Mouse (Mus musculus) layer of hippocampus, postnatal 10 days (tissue): ENCODE data around the gene Plekhm1. TPM values are rescaled to one million over a fixed set of nuclear protein-coding genes. Genes with fewer than 3 reads are reported as not detected.
A peak's percentile ranks its signal among the peaks of the same experiment; 100 is the strongest.

ENCODE experiments used
- DNase-seq, 2 experiments: peaks; one replicate each; pipeline ENCODE4 v3.0.0; 2021; ENCODE audit warnings: low spot score in 2 of 2
- total RNA-seq, 2 experiments: library from RNA; stranded (reverse); gene quantifications; 2 replicates each; pipeline ENCODE4 v1.2.3; 2021

The Plekhm1 gene
- total RNA-seq, 2 experiments from 2014 or later: 15.0 TPM

DNA sequence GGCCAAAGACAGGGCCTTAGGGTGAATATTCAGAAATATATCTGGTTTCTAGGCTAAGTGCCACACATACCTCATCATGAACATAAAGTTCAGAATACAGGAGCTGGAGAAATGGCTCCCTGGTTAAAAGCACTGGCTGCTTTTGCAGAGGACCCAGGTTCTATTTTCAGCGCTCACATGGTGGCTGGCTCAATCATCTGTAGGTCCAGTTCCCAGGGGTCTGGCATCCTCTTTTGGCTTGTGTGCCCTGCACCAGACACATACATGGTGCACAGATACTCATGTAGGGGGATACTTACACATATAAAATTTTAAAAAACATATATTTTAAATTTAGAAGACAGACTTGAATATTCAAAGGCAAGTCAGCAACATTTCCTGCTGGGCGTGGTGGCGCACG lies 16.3 kb downstream of the Plekhm1 start:
- DNase-seq: no peak

DNA sequence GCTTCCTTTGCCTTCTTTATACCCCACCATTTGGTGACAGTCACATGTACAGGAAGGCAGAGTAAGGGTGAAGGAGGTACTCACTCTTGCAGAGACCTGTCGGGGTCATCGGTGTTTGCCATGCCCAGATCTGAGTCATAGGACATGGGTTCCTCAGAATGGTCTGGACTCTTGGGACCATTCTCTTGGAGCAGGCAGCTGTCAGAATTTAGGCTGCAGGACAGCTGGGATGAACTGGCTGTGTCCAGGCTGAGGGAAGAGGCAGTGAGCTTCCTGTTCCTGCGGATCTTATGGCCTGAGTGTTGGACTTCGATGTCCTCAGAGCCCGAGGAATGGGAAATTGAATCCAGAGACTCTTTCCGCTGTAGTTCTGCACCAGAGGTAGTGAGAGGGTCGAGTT lies 17.9 kb downstream of the Plekhm1 start:
- no peak for DNase-seq

DNA sequence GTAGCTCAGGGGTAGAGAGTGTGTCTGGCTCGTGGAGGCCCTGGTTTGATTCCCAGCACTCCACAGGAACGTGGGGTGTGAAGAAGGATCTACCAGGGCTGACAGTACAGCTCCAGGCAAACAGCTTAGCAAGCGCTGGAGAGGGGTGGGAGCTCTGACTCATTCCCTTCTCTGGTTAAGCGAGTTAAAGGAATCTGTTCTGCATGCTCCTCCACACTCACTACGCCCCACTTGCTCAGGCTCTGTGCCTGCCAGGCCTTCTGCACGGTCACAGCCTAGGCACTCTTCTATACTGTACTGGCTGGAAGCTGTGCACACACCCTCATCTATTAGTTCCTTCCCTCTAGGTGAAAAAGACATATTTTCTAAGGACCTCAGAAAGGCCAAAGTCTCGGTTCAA lies 18.5 kb downstream of the Plekhm1 start:
- DNase-seq: no peak

DNA sequence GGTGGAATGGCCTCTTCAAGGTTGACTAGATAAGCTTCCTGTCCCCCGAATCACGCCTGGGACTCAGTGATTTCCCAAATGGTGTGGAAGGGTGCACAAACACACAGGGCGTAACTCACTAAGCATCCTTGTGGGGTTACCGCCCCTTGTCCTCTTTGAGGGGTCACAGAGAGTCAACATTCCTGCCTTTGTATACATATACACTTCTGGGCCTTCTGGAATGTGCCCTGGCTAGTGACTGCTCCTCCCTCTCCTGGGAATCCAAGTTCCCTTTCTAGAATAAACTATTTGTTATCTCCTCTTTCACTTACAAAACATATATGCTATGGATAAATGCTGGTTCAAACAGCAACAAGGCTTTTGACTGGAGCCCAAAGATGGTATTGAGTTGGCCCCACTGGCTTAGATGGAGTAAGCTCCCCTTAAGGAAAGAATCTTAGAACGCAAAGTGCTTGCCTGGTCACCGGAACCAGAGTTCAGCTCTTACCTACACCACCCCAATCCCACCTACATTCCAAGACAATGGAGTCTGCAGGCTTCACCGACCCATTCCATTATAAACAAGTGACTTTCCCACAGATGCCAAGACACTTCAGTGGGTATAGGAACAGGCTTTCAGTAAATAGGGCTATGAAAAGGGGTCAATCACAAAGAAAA lies 24.5 kb downstream of the Plekhm1 start:
- DNase-seq: no peak

DNA sequence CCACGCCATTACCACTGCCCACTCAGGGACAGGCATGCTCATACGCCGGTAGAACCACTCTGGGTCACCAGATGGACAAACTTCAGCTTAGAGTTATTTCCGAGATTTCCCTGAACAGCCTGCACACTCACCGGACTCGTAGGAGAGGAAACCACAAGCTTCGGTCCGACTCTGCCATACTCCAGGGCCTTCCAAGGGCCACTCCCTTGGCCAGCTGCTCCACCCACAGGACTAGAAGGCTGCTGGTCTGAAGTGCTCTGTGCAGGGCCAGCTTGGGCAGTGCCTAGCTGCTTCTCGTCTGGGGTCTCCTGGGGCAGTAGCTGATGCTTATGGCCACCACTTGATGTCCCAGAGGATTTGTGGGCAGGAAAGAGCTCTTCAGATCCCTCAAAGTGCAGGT lies 25.7 kb downstream of the Plekhm1 start:
- DNase-seq: no peak

DNA sequence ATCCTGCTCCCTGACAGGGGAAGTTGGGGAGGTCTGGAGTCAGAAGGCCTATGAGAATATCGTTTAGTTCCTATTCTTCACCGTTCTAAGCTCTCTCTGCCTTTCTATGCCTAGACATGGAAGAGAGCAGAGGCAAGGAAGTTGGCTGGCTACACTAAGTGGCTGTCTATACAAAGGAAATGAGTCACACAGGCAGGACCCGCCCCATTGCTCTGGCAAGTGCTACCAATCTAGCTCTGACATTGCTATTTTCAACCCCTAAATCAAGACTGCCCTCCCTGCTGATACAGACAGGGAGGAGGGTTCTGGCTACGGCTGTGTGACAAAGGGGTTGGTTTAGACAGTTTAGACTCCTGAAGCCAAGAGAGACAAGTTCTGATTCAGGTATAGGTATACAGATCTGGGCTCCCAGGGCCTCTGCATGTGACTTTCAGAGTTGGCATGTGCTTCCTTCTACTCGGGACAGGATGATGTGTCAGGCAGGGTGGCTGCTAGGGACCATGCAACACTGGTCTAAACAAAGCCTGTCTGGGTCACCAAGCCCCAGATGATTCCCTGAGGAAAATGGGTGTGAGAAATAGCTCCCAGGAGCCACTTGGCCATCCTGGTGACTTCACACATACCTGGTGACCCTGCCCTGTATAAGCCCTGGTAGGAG lies 30.4 kb downstream of the Plekhm1 start:
- no peak for DNase-seq

DNA sequence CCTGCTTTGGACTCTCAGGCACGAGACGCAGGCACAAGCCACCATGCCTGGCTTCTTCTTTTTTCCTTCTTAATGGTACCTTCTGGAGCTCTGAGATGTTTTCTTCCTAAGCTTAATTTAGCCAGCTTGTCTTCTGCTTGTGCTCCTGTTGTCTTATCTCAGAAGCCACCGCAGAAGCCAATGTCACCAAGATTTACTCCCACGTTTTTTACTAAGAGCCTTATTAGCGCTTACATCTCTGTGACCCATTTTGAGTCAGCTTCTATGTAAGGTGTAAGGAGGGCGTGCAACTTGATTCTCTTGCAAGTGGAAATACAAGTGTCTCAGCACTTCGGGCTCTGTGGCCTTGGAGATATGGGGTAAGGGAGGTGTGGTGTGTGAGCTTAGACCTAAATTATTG lies 31.0 kb downstream of the Plekhm1 start:
- DNase-seq: no peak

DNA sequence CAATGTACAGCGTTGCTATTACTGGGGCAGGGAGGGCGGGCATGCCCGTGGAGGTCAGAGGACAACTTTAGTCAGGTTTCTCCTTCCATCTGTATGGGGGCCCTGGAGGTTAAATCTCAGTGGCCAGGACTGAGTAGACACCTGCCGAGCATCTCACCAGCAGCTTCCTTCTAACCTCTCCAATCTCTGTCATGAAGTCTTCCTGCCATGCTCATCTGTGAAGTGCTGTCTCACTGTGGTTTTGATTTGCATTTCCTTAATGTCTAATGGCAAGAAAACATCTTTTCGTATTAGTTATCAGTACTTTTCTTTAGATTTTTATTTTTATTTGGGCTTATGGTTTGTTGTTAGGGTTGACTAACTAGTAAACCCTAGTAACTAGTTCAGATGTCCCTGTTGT lies 32.0 kb downstream of the Plekhm1 start:
- no peak for DNase-seq

DNA sequence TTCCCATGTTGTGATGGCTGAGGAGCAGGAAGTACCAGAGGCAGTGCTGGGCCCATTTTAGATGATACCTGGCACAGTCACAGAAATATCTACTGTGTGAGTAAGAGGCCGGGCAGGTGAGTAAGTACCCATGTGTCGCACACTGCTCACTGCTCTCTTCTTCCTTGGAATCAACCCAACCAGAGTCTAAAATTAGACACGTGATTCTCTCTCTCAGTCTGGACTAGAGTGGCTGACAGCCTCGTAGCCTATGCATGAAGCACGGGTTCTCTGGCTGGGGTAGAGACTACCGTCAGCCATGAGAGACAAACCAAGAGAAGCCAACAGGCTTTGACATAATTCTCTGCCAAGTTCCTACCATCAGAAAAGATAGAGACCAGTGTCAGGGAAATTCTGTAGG lies 34.1 kb downstream of the Plekhm1 start:
- DNase-seq: no peak

DNA sequence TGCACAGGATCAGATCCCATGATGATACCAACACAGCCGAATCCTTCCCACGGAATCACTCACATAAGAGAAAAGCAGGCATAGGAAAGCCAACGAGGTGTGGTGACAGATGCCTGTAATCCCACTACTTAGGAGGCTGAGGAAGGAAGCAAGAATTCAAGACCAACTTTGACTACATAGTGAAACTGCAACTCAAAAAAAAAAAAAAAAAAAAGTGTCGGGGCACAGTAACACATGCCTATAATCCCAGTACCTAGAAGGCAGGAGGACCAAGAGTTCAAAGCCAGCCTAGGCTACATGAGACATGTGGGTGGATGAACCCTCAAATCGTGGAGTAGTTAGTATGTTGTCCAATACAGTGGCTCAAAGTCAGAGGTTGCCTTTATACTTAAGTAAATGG lies 36.7 kb downstream of the Plekhm1 start:
- DNase-seq: no peak

DNA sequence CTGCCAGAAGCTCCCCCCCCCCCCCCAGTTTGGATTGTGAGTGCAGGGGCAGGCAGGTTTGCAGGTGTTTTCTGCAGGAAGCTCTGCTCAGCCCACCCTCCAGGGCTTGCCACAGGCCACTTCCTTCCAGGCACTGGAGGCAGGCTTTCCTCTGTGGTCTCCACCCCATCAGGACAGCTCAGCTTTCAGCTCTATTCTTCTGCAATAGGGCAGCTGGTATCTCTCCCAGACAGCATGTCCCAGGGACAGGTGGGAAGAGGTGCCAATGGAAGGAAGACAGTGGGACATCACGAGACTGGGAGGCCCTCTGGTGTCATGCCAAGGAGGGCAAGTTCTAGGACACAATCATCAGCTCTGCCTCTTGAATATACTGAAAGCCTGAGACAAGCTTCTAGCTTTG lies 37.2 kb downstream of the Plekhm1 start:
- DNase-seq: no peak

DNA sequence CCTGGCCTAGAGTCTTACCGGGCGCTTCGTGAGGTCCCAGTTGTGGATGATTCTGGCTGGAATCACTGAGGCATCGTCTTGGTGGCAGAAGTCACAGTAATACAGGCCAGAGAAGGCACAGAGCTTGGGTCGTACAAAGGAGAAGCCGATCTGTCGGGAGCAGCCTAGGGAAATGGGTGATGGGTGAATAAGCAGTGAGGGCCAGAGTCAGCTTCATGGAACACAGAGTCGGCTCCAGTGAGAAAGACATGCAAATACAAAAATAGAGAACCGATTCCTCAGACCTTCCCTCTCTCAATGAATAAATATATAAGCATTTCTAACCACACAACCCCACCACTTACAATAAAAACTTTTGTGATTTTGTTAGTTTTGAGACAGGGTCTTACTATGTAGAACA lies 38.6 kb downstream of the Plekhm1 start:
- no peak for DNase-seq

DNA sequence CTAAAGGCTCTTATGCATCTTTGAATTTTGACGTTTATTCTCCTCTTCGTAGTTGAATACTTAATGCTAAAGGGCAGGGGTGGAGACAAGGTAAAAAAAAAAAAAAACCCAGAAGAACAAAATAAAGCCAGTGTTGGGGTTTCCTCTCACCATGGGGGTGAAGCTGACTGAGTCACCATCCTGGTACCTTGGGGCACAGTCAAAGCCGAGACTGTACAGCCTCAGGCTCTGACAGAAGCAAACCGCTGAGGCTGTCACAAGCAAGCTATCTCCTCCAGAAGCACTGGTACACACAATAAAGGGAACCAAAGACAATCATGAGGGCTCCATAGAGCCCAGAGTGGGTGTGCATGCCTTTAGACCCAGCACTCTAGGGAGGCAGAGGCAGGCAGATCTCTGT lies 39.9 kb downstream of the Plekhm1 start:
- no peak for DNase-seq

DNA sequence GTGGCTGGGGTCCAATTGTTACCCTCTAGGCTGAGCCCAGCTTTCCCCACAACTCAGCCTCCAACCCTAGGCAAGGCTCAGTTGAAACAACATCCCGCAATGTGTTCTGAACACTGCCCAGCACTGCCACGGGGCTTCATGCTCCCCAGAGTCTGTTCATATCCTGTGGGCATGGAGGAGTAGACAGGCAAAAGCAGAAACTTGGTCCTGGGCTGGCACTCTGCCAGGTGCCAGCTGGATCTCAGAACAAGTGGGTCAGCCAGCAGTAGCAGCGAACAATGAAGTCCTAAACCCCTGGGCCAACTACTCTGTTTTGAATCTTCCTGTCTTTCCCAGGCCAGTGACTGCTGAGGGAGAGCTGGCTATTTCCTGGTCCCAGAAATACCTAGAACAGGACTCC lies 40.4 kb downstream of the Plekhm1 start:
- DNase-seq: peak; percentile 49 to 58

DNA sequence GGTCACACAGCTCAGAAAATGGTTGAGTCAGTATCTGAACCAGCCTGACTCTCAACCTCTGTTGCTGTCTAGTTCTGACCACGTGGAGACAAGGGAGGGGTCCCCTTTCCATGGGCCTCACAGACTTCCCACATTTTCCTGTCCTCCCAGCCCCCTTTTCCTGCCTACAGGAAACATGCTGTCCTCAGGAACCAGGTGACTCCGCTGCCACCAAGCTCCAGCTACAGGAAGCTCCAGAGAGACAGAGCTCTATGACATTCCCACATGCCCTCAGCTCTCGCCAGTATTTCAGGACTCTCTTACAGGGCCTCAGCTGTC lies 41.3 kb downstream of the Plekhm1 start:
- DNase-seq: no peak

DNA sequence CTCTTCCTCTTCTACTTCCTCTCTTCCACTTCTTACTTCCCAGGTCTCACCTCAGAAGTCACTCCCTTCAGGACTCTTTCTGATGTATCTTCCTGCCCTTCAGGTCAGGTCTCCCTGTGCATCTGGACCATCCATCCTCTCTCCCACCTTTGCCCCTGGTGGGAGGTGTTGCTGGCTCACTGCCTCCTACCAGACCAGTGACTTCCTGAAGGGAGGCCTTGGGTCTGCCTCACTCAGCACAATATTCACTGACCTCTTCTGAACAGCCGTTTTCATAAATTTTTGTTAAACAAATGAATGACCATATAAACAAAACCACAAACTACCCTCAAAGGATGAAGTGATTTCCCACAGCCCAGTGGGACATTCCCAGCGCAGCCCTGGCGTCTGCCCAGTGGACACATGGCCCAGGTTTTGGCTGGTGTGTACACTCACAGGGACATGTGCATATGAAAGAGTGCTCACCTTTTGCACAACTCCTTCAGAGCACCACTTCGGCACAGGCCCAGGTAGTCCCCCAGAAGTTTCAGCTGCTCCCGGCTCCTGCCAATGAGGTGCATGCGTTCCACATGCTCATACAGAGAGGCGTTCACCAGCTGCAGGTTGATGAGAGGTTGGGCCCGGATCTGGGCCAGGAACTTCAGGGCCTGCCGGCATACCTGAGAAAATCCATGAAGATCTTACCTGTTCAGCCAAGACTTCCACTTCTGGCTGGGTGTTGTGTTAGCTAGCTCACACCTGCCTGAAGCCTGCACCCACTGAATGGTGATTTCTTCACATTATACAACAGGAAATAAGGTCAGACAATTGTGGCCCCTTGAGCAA lies 41.9 kb downstream of the Plekhm1 start:
- DNase-seq: no peak

DNA sequence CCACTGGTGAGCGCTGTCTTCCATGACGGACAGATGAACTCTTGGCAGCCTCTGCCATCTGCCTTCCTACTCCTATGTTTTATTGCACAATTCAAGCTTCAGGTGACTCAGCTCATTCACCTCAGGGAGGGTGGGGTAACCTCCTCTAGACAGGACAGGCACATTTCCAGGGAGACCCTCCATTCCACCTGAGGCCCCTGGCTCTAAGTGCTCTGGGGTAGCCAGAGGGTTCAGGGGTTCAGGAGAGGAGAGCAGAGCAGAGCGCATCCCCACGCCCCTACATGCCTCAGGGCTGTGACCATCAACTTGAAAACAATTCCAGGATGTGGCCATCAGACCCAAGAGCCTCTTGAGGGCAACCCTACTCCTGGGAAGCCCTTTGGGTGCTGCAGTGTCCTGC lies 47.0 kb downstream of the Plekhm1 start:
- no peak for DNase-seq

DNA sequence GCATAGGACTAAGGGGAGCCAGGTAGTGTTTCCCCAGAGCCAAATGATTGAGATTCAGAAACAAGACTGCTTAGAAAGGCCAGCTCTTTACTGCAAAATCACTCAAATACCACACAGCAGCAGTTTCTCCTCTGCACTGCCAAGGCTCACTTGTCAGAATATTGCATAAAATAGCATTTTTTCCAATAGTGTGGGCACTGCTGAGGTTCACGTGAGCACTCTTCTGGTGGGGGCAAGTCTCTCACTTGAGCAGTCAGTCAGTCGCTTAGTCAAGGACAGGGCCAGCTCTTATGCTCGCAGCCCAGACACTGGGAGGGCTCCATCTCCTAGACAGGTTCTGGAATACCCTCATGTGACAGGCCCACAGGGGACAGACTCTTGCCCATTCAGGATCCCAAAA lies 47.5 kb downstream of the Plekhm1 start:
- no peak for DNase-seq

DNA sequence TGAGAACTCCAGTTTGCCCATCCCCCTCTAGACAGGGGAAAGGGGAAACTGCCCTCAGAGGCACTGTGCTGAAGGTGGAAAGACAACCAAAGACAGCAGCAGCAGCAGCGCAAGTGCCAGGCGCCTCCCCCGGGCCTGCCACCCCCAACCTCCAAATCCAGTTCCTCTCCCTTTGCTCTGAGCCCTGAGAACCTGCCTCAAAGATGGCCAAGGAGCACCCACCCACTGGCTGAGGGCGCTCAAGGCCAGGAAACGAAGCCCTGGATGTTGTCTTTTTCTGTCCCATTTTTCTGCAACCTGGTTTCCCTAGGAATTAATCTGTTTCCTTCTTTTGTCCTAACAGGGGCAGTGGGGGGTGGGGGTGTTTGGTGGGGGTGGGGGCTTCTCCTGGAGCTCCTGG lies 48.2 kb downstream of the Plekhm1 start:
- DNase-seq: no peak

DNA sequence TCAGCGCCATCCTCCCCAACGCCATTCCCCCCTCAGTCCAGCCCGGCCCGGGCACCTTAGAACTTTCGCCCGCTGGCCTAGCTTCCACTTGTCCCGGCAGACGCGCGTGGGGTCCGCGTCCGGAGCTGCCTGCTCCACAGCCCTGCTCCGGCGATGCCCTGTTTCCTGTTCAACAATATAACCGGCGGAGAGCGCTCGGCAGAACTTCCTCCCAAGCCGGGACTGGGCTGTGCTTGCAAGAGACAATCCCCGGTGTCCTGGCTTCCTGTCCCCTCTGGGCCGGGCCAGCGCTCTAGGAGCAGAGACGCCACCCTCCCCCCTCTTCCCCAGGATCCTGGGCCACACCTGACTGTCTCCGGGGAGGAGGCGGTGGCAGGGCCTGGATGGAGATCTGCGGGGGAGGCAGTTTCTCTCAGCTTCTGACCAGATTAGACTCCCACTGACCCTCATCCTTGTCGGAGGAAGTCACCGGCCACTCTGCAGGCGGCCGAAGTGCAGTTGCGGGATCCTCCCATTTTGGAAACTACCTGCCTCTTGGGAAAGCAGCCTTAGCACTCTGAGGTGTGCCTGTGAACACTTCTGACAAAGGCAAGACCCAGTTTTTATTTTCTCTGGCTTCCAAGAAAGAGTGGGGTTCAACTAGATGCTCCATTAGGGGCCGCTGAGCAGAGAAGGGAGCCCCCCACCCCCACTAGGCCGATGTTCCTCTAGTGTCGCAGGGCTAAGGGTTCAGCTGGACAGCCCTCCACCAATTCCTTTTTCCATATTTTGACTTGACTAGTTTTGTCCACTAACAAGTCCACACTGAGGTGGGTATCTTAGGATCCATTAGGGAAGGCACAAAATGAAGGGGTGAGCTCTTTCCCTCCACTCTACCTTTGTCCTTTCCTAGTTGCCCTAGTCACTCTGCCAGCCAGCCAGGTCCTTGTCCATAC lies 49.0 kb downstream of the Plekhm1 start, which contains the start of gene Arhgap27:
Gene Arhgap27 (minus strand): TSS at position 479 of the 935 bp plus-strand sequence.
- peak; percentile 45 to 59 for DNase-seq

DNA sequence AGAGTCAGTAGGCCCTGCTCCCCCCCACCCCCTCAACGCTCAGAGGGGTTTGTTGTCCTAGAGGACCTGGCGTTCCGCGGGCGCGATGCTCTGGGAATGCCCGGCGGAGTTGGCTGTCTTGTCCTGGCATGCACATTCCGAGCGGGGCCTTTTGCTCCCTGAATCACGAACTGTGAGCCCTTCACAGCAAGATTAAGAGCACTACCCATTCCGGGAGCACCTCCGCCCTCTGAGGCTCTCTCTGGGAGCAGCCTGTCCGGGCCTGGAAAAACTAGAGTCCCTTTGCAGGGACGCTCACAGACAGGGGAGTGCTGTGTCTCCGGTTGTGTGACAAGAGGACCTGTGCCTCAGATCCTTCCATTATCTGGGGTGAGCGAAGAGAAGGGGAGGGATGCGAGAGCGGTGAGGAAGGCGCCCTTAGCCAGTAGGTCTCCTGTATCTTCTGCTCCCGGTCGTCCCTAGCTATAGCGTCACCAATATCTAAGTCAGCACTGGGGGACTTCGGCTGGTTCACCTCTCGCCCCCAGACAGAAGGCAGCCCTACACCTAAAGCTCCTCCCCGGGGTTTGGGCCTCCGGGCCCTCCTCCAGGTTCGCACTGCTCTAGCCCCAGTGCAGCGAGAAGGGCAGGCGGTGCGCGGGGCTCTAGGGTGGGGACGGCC lies 49.8 kb downstream of the Plekhm1 start:
- no peak for DNase-seq
